Mouse (Mus musculus) midbrain, postnatal 0 days (tissue): ENCODE results near the gene Tex35. TPM values are rescaled to one million over a fixed set of nuclear protein-coding genes. Genes with fewer than 3 reads are reported as not detected.

Experiments
- ATAC-seq: fragments of 200-750 bp; cut with Nextera tagmentation; 2 replicates; pipeline ENCODE4 v1.8.0; 2017; ENCODE audit warnings: moderate number of reproducible peaks, mild to moderate bottlenecking, moderate TSS enrichment, moderate library complexity; ENCODE audit not compliant: low FRiP score
- DNase-seq: peaks from one replicate; pipeline ENCODE4 v3.0.0-alpha.2; 2015; ENCODE audit warnings: low spot score
- H3K27ac ChIP-seq: fragments of 300-500 bp; sonication (generic); 2 replicates; pipeline ENCODE4 v1.5.1; 2014; ENCODE audit warnings: low read depth, mild to moderate bottlenecking, low read length, mixed read lengths
- H3K27me3 ChIP-seq: fragments of 300-500 bp; sonication (generic); 2 replicates; pipeline ENCODE4 v1.6.1; 2014; ENCODE audit warnings: low read length, control low read depth, mixed read lengths; ENCODE audit not compliant: insufficient read depth
- H3K36me3 ChIP-seq: fragments of 300-500 bp; sonication (generic); 2 replicates; pipeline ENCODE4 v1.6.1; 2014; ENCODE audit warnings: low read length, control low read depth, mixed read lengths; ENCODE audit not compliant: insufficient read depth
- H3K4me1 ChIP-seq: fragments of 300-500 bp; sonication (generic); 2 replicates; pipeline ENCODE4 v1.6.1; 2014; ENCODE audit warnings: mild to moderate bottlenecking, control low read depth, antibody characterized with exemption, low read length, mixed read lengths; ENCODE audit not compliant: insufficient read depth
- H3K4me2 ChIP-seq: fragments of 300-500 bp; sonication (generic); 2 replicates; pipeline ENCODE4 v1.6.1; 2014; ENCODE audit warnings: low read depth, mild to moderate bottlenecking, low read length, mixed read lengths; ENCODE audit not compliant: poor library complexity, severe bottlenecking
- H3K4me3 ChIP-seq: fragments of 300-500 bp; sonication (generic); 2 replicates; pipeline ENCODE4 v1.5.1; 2014; ENCODE audit warnings: low read depth, mild to moderate bottlenecking, low read length, moderate library complexity
- H3K9ac ChIP-seq: fragments of 300-500 bp; sonication (generic); replicated peaks from 2 replicates; pipeline ENCODE4 v1.6.1; 2014; ENCODE audit warnings: mild to moderate bottlenecking, low read length, moderate library complexity, mixed read lengths; ENCODE audit not compliant: poor library complexity, severe bottlenecking
- H3K9me3 ChIP-seq: fragments of 300-500 bp; sonication (generic); 2 replicates; pipeline ENCODE4 v1.6.1; 2016; ENCODE audit warnings: low read length, control low read depth
- CTCF ChIP-seq: IDR thresholded peaks from 2 replicates; pipeline ENCODE4 v1.5.1; 2016; ENCODE audit warnings: antibody characterized with exemption, mild to moderate bottlenecking
- WGBS: fragments of 180-500 bp; shearing (Covaris S2); extraction: QIAGEN DNeasy Blood & Tissue Kit; methylation state at CpG from one replicate; pipeline ENCODE4 v1.1.7; 2014; 5-methylcytosine and 5-hydroxymethylcytosine counted together
- polyA plus RNA-seq: library from polyadenylated mRNA; unstranded; fragments of >200 nt; fragmentation: Nextera tagmentation; extraction: Ambion mirVana; gene quantifications from 2 replicates; pipeline ENCODE4 v1.2.1, GENCODE M21; 2015
- total RNA-seq: library from RNA; depleted of rRNA; stranded (reverse); fragments of >200 nt; gene quantifications from 2 replicates; pipeline ENCODE4 v1.2.3, GENCODE M21; 2014; rRNA removed

The Tex35 gene
- total RNA-seq (not detected in 2 replicates), polyA plus RNA-seq (not detected in 2 replicates)

- no peaks in the 10 kb centered on the region for H3K36me3 ChIP-seq
- no peak for ATAC-seq
- WGBS, result 91% methylated on average over 4 of the region's 4 CpGs
These were observed at the start of gene Tex35 for GRCm38 (mm10) chr1:157108580-157108979. Tex35 (minus strand) TSS chr1:157108680.

DNA sequence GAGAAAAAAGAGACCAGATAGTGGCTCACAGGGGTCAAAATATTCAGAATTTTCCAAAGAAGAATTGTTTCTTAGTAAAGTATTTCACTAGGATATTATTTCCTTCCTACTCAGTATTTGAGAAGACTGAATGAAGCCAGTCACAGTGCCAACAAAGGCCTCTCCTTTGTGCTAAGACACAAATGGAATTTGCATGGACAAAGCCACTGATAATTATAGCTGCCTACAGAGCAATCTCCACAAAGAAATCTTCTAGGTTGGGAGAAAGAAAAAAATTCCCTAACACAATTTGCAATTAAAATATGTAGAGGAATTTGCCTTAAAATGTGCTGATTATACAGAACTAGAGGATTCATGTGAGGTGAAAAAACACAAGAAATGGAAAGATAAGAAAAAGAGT lies 45.3 kb upstream of the Tex35 start:
- no peak overlapping the region for H3K9ac ChIP-seq
- H3K4me3 ChIP-seq, result no peak overlapping the region
- no peaks in the 10 kb centered on the region for H3K9me3 ChIP-seq
- no peaks in the 10 kb centered on the region for H3K27me3 ChIP-seq
- H3K36me3 ChIP-seq, result peaks cover 13% of the 10 kb centered on the region; the same call in 1 of the 2 replicates
- H3K4me1 ChIP-seq, result no peaks in the 10 kb centered on the region
- TF ChIP-seq CTCF, result no peak
- no peak overlapping the region for H3K27ac ChIP-seq
- H3K4me2 ChIP-seq, result no peak overlapping the region
- DNase-seq (no peak), ATAC-seq (no peak)

More at GRCm38 (mm10) chr1:157108580-157108979, at the start of gene Tex35:
- no peak within 1 kb of the TSS for H3K9ac ChIP-seq
- no peak within 1 kb of the TSS for H3K4me2 ChIP-seq
- no peak for DNase-seq
- TF ChIP-seq CTCF, result no peak
- H3K4me3 ChIP-seq, result no peak within 1 kb of the TSS
- no peaks in the 10 kb centered on the region for H3K4me1 ChIP-seq
- H3K27me3 ChIP-seq, result no peaks in the 10 kb centered on the region
- H3K9me3 ChIP-seq, result no peaks in the 10 kb centered on the region
- no peak within 1 kb of the TSS for H3K27ac ChIP-seq

GRCm38 (mm10) chr1:157150107-157150506 lies 41.6 kb upstream of the Tex35 start:
- Histone ChIP-seq H3K4me2 (no peak overlapping the region), H3K36me3 (peaks cover 14% of the 10 kb centered on the region; the same call in 1 of the 2 replicates), H3K4me1 (no peaks in the 10 kb centered on the region), H3K9ac (no peak overlapping the region), H3K27me3 (no peaks in the 10 kb centered on the region), H3K9me3 (no peaks in the 10 kb centered on the region), H3K4me3 (no peak overlapping the region), H3K27ac (no peak overlapping the region)
- no peak for ATAC-seq
- WGBS, result 85% methylated on average over 1 of the region's 1 CpGs
- no peak for DNase-seq
- TF ChIP-seq CTCF, result no peak

DNA sequence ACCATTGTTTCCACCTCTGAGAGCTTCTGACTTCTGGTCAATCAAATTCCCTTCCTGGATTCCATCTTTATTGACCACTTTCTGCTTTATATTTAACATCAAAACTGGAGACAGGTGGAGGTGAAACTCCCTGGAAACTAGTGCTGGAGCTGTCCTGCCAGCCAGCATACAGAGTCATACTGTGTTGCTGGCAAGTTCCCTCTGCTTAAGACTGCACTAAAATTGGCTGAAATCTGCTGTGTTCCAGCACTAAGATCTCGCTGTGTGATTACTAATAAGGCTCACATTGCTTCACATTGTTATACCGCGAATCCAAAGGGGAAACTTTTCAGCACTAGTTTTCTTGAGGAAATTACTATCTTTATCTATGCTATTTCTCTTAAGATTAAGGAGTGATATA lies 36.1 kb upstream of the Tex35 start:
- Histone ChIP-seq H3K27me3 (no peaks in the 10 kb centered on the region), H3K4me1 (no peaks in the 10 kb centered on the region), H3K4me3 (no peak overlapping the region), H3K9ac (no peak overlapping the region), H3K4me2 (no peak overlapping the region), H3K36me3 (peaks cover 14% of the 10 kb centered on the region), H3K27ac (no peak overlapping the region), H3K9me3 (no peaks in the 10 kb centered on the region)
- no peak for ATAC-seq
- WGBS, result 93% methylated on average over 3 of the region's 3 CpGs
- no peak for DNase-seq
- no peak for TF ChIP-seq CTCF

GRCm38 (mm10) chr1:157143326-157143932 lies 34.9 kb upstream of the Tex35 start:
- Histone ChIP-seq H3K4me2 (no peak overlapping the region), H3K9ac (no peak overlapping the region), H3K36me3 (peaks cover 17% of the 10 kb centered on the region), H3K4me3 (no peak overlapping the region), H3K9me3 (no peaks in the 10 kb centered on the region), H3K27ac (no peak overlapping the region), H3K27me3 (no peaks in the 10 kb centered on the region), H3K4me1 (no peaks in the 10 kb centered on the region)
- no peak for ATAC-seq
- DNase-seq, result no peak
- TF ChIP-seq CTCF, result no peak
- 65% methylated on average over 7 of the region's 7 CpGs for WGBS

DNA sequence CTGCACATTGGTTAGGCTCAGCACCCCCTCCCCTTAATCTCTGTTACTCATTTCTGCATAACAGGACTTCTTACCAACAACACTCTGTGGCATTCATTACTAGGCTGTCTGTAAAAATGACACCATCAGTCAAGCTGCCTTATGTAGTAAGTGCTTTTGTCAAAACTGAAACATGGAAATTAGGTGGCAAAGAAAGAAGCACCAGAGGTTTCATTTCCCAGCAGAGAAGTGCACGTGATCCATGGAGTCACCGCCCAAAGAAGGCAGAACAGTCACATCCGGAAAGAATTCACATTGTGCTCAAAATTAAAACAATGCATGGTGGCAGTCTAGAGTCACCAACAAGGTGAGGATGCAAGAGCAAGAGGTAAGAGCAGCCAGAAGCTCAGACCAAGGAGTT lies 32.5 kb upstream of the Tex35 start:
- 86% methylated on average over 3 of the region's 3 CpGs for WGBS
- ATAC-seq (no peak), DNase-seq (no peak)
- Histone ChIP-seq H3K9ac (no peak overlapping the region), H3K27ac (no peak overlapping the region), H3K4me2 (no peak overlapping the region), H3K27me3 (no peaks in the 10 kb centered on the region), H3K4me1 (no peaks in the 10 kb centered on the region), H3K36me3 (peaks cover 11% of the 10 kb centered on the region), H3K9me3 (no peaks in the 10 kb centered on the region), H3K4me3 (no peak overlapping the region)
- no peak for TF ChIP-seq CTCF
